Mouse (Mus musculus) thymus, adult 2 months (tissue): ENCODE measurements at regions not wholly inside any gene's neighbourhood (a gene's known extent, or its start where the extent isn't known, plus 50 kb on each side); places are given as distances from the start of the nearest gene placed in this dataset.

Experiments
- CTCF ChIP-seq: fragments of 200-500 bp; IDR thresholded peaks from 2 replicates; pipeline ENCODE4 v1.5.1; 2012; ENCODE audit warnings: mild to moderate bottlenecking, control low read depth, low read length, moderate library complexity, borderline replicate concordance; ENCODE audit not compliant: control insufficient read depth, poor library complexity, insufficient read depth; ENCODE audit errors: extremely low read depth
- POLR2A ChIP-seq: fragments of 200-500 bp; IDR thresholded peaks from 2 replicates; pipeline ENCODE4 v1.6.1; 2012; ENCODE audit warnings: mild to moderate bottlenecking, low read length, control low read depth, moderate library complexity; ENCODE audit not compliant: control insufficient read depth, poor library complexity, insufficient read depth; ENCODE audit errors: extremely low read depth

DNA sequence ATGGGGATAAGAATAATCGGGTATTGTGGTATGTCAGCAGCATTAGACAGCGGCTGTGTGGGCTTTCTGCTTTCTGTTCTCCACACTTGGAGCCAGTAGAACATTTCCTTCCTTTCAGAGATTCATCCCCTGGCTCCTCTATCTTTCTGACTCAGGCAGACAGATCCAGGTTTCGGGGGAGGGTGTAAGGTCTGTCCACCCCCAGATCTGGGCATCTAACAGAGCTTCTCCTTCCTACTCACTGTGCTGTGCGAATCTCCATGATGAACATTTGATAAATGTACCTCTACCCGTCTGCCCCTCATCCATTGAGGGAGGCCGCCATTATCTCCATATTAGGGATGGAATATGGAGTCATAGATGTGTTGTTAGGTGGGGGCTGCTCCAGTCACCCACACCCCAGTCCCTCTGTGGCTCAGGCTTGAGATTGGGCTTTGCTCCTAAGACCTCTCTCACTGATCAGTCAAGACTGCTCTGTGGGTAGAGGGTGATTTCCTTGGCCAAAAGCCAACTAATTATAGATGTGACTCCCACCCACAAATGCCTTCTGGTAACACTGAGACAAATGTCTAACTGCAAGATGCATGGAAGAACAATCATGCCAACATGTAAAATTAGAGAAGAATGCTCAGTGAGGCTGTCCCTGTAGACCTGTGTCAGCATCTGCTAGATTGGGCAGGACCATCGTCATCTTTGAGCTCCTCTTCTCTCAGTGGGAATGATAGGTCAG, 163.8 kb downstream of the 1810013L24Rik start:
- TF ChIP-seq CTCF (no peak), POLR2A (no peak)
